Mouse (Mus musculus): ENCODE data around the gene Alkbh3. TPM values are rescaled to one million over a fixed set of nuclear protein-coding genes. Genes with fewer than 3 reads are reported as not detected.

Gene Alkbh3
- polyA plus RNA-seq, 1 experiment from 2014 or later, result 29.4 TPM

GRCm38 (mm10) chr2:93953726-93954125 is 56.9 kb downstream of the Alkbh3 start:
- H3K27me3 ChIP-seq, result peaks cover 69% of the 10 kb centered on the region
- WGBS (ENCODE audit: insufficient replicate concordance), result 70% methylated on average over 9 of the region's 9 CpGs
- H3K4me3 ChIP-seq (replicated peaks), result no peak overlapping the region
- no peak for ATAC-seq (ENCODE audit: insufficient read depth)
- H3K4me2 ChIP-seq, result no peak overlapping the region
- no peaks in the 10 kb centered on the region for H3K36me3 ChIP-seq (replicated peaks)
- no peak overlapping the region for H3K9ac ChIP-seq
- no peaks in the 10 kb centered on the region for H3K9me3 ChIP-seq (replicated peaks)
- no peak overlapping the region for H3K27ac ChIP-seq (replicated peaks)
- H3K4me1 ChIP-seq (replicated peaks), result peaks cover 7% of the 10 kb centered on the region; the same call in 1 of the 2 replicates

GRCm38 (mm10) chr2:93946976-93947375 is 63.6 kb downstream of the Alkbh3 start:
- 37% methylated on average over 5 of the region's 5 CpGs for WGBS (ENCODE audit: insufficient replicate concordance)
- H3K4me3 ChIP-seq (replicated peaks), result no peak overlapping the region
- no peaks in the 10 kb centered on the region for H3K36me3 ChIP-seq (replicated peaks)
- H3K9me3 ChIP-seq (replicated peaks), result no peaks in the 10 kb centered on the region
- H3K4me1 ChIP-seq (replicated peaks), result no peaks in the 10 kb centered on the region
- no peak overlapping the region for H3K4me2 ChIP-seq
- peaks cover 12% of the 10 kb centered on the region for H3K27me3 ChIP-seq
- no peak for ATAC-seq (ENCODE audit: insufficient read depth)
- no peak overlapping the region for H3K9ac ChIP-seq
- no peak overlapping the region for H3K27ac ChIP-seq (replicated peaks)

GRCm38 (mm10) chr2:93944855-93945254 is 65.8 kb downstream of the Alkbh3 start:
- no peak for ATAC-seq (ENCODE audit: insufficient read depth)
- Histone ChIP-seq H3K27me3 (peaks cover 8% of the 10 kb centered on the region; the same call in 1 of the 2 replicates), H3K9me3 (replicated peaks) (no peaks in the 10 kb centered on the region), H3K4me3 (replicated peaks) (no peak overlapping the region), H3K4me1 (replicated peaks) (no peaks in the 10 kb centered on the region), H3K36me3 (replicated peaks) (no peaks in the 10 kb centered on the region), H3K4me2 (no peak overlapping the region), H3K27ac (replicated peaks) (no peak overlapping the region), H3K9ac (no peak overlapping the region)
- WGBS (ENCODE audit: insufficient replicate concordance), result 85% methylated on average over 4 of the region's 4 CpGs

- whole genome bisulfite sequencing (ENCODE audit: insufficient replicate concordance), result 63% methylated on average over 2 of the region's 2 CpGs
Observed at GRCm38 (mm10) chr2:93944099-93944498, 66.5 kb downstream of the Alkbh3 start.

GRCm38 (mm10) chr2:93941670-93942069 is 68.9 kb downstream of the Alkbh3 start:
- no peak for ATAC-seq (ENCODE audit: insufficient read depth)
- Histone ChIP-seq H3K4me3 (replicated peaks) (no peak overlapping the region), H3K9me3 (replicated peaks) (no peaks in the 10 kb centered on the region), H3K4me1 (replicated peaks) (no peaks in the 10 kb centered on the region), H3K4me2 (no peak overlapping the region), H3K27ac (replicated peaks) (no peak overlapping the region), H3K36me3 (replicated peaks) (no peaks in the 10 kb centered on the region), H3K27me3 (peaks cover 8% of the 10 kb centered on the region; the same call in 1 of the 2 replicates), H3K9ac (no peak overlapping the region)
- 55% methylated on average over 11 of the region's 11 CpGs for WGBS (ENCODE audit: insufficient replicate concordance)

More at GRCm38 (mm10) chr2:93944099-93944498, 66.5 kb downstream of the Alkbh3 start:
- Histone ChIP-seq H3K4me3 (replicated peaks) (no peak overlapping the region), H3K9me3 (replicated peaks) (no peaks in the 10 kb centered on the region), H3K9ac (no peak overlapping the region), H3K4me2 (no peak overlapping the region), H3K27ac (replicated peaks) (no peak overlapping the region), H3K36me3 (replicated peaks) (no peaks in the 10 kb centered on the region), H3K4me1 (replicated peaks) (no peaks in the 10 kb centered on the region), H3K27me3 (peaks cover 8% of the 10 kb centered on the region; the same call in 1 of the 2 replicates)
- ATAC-seq (ENCODE audit: insufficient read depth), result no peak

GRCm38 (mm10) chr2:93938534-93938933 is 72.1 kb downstream of the Alkbh3 start:
- ATAC-seq (ENCODE audit: insufficient read depth), result no peak
- no peak overlapping the region for H3K4me2 ChIP-seq
- WGBS (ENCODE audit: insufficient replicate concordance), result 8% methylated on average over 9 of the region's 9 CpGs

More at GRCm38 (mm10) chr2:93938534-93938933, 72.1 kb downstream of the Alkbh3 start:
- H3K9me3 ChIP-seq (replicated peaks), result no peaks in the 10 kb centered on the region
- no peak overlapping the region for H3K4me3 ChIP-seq (replicated peaks)
- no peaks in the 10 kb centered on the region for H3K36me3 ChIP-seq (replicated peaks)
- H3K27me3 ChIP-seq, result no peaks in the 10 kb centered on the region
- no peak overlapping the region for H3K27ac ChIP-seq (replicated peaks)
- no peak overlapping the region for H3K9ac ChIP-seq
- H3K4me1 ChIP-seq (replicated peaks), result no peaks in the 10 kb centered on the region

Other genes starting within 250 kb of the Alkbh3 start
- gene Ext2, start 188.2 kb downstream of the Alkbh3 start, polyA plus RNA-seq (2015; fragmentation: Nextera tagmentation; extraction: Ambion mirVana), result 27.3 and 30.8 TPM in 2 replicates
- gene Accs, start 160.9 kb downstream of the Alkbh3 start, polyA plus RNA-seq (2015; fragmentation: Nextera tagmentation; extraction: Ambion mirVana), result 1.1 and 1.5 TPM in 2 replicates
- gene Accsl, start 141.7 kb downstream of the Alkbh3 start, polyA plus RNA-seq (2015; fragmentation: Nextera tagmentation; extraction: Ambion mirVana), result 0.10 TPM in 1 of 2 replicates, not detected in the other
- 1.8 and 2.1 TPM in 2 replicates for gene Gm13889, start 53.6 kb downstream of the Alkbh3 start, polyA plus RNA-seq (2015; fragmentation: Nextera tagmentation; extraction: Ambion mirVana)
- gene Gm27027, start 14.5 kb downstream of the Alkbh3 start, polyA plus RNA-seq (2015; fragmentation: Nextera tagmentation; extraction: Ambion mirVana), result not detected in 2 replicates
- gene Hsd17b12, start 147.2 kb upstream of the Alkbh3 start, polyA plus RNA-seq (2015; fragmentation: Nextera tagmentation; extraction: Ambion mirVana), result 68.3 and 69.2 TPM in 2 replicates

Measured in liver, embryonic 15.5 days (tissue).